Mouse (Mus musculus): Measurements from ENCODE around the gene Tspo2.
A peak's percentile ranks its signal among the peaks of the same experiment; 100 is the strongest.
"Not testable (repeated sequence)": the region's sequence is repeated elsewhere in the genome, so short reads cannot be mapped to it uniquely, and the experiment has no call there.

Tspo2 gene

DNA sequence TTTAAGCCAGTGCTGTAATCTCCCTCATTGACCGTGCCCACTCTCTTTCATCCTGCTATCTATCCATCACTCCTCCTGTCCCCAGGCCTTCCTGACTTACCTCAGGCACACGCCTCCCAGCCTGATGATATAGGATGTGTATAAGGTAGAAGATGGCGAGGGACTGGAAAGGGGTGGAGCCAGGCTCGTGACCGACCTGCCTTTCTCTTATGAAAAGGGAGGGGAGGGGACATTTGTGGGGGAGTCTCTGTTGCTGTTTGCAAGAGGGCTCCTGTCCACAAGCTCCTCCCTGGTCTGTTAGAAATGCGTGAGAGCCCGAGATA, at the start of gene Tspo2:
TSS of gene Tspo2 (minus strand) at position 170 of the 323 bp plus-strand sequence.
- no peak for DNase-seq (ENCODE audit: low spot score in 2 of 2)

DNA sequence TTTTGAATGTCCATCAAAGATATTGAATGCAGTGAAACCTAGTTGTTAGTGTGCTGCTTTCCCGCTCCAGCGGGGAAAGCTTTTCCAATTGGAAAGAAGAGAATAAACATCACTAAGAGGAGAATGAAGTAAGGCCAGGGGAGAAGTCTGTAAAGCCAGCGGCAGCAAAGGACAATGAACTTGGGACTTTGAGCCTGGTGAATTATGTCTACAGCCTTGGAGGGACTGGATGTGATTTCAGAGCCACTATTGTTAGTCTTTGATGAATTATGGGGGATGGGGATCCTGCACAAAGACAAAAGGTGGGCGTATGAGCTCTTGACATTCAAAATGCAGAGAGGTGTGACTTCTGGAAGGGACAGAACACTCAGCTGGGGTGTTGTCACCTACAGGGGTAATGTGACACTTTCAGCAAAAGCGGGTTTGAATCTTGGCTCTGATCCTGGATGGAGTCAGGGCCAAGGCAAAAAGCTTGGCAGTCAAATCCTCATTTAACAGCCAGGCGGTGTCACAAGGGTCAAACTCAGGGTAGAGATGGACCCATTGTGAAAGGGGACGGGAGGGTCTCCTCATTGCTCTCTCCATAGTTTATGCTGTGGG, 49.6 kb upstream of the Tspo2 start:
- no peak for DNase-seq (ENCODE audit: low spot score in 2 of 2)

DNA sequence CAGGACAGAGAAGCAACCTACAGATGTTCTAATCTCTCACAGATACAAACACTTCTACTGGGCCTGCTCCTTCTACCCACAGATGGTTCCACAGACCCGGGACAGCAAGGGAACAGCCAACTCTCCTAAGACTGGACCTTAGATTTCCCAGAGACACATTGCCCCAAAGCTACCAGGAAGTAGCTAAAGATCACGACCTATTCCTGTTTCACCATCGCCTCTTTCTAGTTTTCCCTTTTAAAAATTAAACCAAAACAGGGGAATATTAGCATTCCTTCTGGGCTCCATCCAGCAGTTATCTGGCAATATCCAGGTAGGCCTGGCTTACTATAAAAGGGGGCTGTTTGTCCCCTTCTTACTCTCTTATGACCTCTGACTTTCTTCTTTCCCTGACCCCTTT, 46.7 kb upstream of the Tspo2 start:
- DNase-seq (ENCODE audit: low spot score in 2 of 2): no peak

DNA sequence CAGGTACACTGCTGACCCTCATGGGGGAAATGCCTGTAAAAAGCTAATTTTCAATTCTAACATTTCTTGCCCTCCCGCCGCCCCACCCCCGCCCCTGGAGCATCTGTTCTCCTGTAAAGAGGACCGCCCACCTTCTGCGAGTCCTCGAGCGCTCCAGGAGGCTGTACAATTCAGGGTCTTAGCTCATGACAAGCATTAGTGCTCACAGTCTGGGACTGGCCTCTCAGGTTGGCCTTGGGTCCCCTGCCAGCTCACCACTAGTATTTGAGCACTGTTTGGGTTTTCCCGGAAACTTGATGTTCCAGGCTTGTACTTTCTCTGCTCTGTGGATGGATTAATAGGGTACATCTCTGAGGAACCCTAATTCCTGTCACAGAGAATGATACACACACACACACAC, 42.7 kb upstream of the Tspo2 start:
- DNase-seq (ENCODE audit: low spot score in 2 of 2): no peak

DNA sequence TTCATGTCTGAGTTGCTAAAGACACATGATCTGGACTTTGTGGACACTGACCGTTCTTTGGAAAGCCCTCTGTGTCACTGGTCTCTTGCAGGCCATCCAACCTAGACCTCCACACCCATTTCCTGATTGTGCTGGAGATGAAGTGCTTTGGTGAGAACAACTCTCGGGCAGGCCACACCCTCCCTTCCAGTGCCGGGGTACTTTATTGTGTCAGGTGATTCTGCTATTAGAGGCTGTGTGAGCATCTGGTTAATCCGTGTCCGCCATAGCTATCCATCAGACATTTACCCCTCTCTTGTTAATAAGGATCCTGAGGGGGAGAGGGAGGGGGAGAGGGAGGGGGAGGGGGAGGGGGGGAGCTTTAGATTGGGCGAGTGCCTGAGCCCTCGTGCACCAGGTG, 42.3 kb upstream of the Tspo2 start:
- no peak for DNase-seq (ENCODE audit: low spot score in 2 of 2)

DNA sequence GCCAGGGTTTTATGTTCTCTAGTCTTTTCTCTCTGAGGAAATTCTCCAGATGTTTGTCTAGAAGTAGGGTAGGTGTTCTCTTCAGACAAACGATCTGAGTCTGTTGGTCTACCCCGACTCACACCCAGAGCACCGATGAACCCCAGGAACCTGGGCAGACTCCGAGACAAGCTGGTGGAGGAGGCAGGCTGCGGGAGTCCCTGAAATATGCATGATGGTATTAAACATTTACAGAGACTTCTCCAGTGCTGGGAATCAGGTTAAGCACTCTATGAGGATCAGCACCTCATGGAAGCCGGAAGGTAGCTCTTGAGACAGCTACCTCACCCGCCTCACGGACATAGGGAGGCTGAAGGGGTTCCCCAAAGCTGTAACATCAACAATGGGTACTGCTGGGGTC, 41.3 kb upstream of the Tspo2 start:
- DNase-seq (ENCODE audit: low spot score in 2 of 2): no peak

DNA sequence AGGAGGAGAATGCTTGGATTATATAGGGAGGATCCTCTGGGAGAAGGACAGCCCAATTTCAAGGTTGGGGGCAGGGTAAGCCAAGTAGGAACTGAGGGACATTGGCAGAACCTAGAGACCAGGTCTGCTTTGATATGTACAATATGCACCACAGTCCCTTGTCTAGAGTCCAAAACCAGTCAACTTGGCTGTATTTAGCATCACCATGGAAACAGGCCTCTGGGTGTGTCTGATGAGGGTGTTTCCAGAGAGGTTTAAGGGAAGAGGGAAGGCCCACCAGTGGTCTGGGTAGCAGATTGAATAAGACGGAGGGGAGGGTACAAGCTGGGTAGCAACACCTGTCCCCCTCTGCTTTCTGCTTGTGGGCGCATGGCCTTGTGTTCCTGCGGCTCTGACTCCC, 38.1 kb upstream of the Tspo2 start:
- DNase-seq (ENCODE audit: low spot score in 2 of 2): no peak

DNA sequence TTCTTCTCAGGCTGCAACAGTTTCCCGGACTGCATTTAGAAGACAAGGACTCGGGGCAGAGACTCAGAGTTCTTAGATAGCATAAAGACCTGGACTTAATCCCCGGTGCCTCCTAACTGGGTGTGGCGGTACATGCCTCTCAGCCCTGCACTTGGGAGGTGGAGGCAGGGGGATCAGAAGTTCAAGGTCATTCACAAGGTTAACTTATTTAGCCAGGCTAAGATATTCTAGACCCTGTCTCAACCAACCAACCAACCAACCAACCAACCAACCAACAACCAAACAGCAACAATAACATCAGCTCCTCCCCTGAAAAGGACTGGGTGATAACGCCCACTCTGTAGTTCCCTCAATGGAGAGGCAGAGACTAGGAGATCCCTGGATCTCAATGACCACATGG, 32.9 kb upstream of the Tspo2 start:
- no peak for DNase-seq (ENCODE audit: low spot score in 2 of 2)

DNA sequence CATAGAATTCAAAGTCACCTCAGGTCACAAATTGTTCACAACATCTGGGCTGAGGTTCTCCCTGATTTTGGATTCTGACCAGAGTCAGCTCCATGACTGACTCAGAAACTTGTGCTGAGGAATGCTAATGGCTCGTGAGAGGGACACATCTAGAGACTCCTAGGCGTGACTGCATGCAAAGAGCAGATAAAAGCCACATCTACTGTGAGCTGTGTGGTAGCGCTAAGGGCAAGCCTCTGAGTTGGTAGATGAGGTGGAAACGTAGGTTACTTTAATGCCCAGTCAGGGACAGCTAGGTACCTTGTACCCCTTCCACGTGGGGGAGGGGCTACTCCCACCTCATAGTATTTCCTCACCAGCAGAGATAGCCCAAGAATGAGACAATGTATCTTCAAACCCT, 32.4 kb upstream of the Tspo2 start:
- DNase-seq (ENCODE audit: low spot score in 2 of 2): no peak

DNA sequence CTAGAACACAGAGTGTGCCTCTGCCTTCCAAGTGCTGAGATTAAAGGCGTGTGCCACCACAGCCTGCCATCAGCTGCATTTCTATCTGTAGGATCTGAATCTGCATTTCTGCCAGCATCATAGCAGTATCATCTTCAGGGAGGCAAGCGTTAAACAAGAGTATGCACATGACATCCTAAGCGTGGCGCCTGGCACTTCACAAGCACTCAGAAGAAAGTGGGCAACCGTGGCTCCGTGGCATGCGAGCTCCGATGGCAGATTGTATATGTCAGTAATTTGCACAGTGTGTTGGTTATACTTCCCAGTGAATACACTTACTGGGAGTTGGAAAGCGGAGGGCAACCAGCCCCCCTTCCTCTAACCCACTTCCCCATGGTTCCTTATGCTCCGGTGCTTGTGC, 28.6 kb upstream of the Tspo2 start:
- no peak for DNase-seq (ENCODE audit: low spot score in 2 of 2)

DNA sequence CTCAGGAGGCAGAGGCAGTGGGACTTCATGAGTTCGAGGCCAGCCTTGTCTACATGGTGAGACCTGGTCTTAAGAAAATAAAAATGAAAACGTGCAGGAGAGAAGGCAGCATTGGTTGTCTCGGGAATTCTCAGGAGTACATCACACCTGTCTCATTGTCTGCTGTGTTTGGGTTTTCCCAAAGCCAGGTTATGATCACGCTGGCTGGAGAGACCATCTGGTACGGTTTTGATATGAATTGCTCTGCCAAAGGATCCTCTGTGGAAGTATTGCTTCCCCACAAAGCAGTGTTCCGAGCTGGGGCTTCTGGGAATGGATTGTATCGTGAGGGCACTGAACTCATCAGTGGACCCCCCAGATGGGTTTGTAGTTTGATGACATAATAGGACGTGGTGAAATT, 24.1 kb upstream of the Tspo2 start:
- DNase-seq (ENCODE audit: low spot score in 2 of 2): no peak

DNA sequence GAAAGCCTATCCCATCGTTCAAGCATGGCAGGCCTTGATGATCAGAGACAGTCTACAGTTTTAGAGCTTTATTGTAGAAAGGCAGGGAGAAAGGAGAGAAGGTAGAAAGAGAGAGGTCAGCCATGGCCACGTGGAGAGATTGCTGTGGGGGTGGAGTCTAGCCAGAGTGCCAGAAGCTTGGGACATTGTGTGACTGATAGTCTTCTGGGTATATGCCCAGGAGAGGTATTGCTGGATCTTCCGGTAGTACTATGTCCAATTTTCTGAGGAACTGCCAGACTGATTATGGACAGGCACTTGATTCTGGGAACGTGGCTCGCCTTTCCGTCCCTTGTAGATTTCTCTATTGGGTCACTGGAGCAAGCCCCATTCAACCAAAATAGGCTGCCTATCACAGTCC, 23.0 kb upstream of the Tspo2 start:
- DNase-seq (ENCODE audit: low spot score in 2 of 2): not testable (repeated sequence)

DNA sequence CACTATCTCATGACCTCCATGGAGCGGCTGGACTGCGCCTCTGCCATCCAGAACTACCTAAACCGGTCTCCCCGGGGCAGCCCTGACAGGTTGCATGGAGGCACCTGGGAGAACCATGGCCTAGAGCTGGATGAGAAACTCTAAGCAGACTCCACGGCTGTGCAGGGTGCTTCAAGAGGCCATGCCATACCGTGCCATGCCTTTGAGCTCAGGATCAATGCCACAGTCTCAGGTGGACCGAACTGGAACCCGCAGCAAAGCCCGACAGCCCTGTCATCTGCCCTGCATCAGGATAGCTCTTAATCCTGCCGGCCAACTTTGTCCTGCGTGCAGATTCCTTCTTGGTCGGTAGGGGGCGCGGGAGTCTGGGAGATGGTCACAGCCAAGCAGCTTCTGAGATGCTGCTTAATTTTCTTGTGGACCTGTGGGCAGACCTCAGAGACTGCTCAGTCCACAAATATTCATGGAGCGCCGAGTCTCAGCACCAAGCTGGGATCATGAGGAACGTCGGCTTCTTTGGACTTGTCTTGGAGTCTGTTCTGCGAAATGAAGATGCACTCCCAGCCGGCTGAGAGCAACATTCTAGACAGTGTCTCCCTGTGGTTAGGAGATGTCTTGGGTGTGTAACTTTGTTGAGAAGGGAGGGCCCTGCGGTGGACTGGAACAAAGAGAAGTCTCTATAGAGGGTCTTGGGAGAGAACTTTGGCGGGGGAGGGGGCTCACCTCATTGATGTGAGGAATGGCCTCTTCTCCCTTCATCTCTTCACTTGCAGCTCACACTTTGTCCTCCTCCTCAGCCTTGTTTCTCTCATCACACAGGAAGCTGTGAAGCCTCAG, 16.3 kb upstream of the Tspo2 start:
- DNase-seq (ENCODE audit: low spot score in 2 of 2): peak; percentile 55 to 86

DNA sequence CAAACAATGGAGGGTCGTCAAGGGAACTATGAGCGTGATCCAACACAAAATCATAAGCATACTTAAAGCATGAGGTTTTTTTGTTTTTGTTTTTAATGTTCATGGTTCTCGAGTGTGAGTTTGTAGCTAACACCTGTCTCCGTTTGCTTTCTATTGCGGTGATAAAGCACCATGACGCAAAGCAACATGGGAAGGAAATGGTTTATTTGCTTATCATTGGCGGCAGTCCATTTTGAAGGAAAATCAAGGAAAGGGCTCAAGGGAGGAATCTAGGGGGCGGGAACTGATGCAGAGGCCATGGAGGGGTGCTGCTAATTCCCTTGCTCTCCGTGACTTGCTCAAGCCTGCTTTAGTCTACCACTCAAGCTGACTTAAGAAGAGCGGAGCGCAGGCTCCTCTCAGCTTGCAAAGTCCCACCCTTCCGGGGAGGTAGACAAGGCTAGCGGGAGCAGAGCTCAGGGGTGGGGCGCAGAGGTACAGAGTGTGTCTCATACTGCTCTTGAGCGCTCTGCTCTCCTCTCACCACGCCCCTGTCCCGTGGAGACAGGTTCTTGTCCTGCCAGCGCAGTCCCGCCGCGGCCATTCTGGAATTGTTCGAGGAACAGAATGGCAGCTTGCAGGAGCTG, 15.6 kb upstream of the Tspo2 start:
- no peak for DNase-seq (ENCODE audit: low spot score in 2 of 2)

DNA sequence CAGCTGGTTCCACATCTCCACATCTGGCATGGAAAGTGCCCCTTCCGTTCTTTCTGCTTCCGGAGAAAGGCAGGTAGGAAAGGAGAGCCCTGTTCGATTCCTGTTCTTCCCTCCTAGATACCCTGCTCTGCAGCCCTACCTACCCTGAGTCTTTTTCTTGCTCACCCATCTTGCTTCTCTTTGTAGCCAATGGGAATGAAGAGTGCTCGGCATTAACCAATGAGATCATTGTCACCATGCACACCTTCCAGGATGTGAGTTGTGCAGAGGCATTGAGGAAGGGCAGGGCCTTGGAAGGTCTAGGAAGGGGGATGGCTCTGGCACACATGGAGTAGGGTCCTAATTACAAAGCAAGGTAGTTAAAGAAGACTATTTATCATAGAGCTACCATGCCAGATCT, 12.1 kb upstream of the Tspo2 start:
- DNase-seq (ENCODE audit: low spot score in 2 of 2): no peak

DNA sequence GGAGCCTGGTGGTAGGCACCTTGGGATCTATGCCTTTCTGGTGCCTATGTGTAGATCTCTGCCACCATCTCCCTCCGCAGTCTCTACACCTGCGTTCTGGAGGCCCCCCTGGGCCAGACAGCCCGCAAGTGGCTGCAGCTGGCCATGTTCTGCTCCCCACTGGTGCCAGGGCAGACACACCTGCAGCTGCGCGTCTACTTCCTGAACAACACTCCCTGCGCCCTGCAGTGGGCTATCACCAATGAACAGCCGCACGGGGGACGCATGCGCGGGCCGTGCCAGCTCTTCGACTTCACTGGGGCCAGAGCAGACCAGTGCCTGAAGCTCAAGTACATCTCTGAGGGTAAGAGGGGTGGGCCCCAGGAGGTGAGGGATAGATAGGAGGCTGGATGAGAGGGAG, 10.8 kb upstream of the Tspo2 start:
- DNase-seq (ENCODE audit: low spot score in 2 of 2): no peak

DNA sequence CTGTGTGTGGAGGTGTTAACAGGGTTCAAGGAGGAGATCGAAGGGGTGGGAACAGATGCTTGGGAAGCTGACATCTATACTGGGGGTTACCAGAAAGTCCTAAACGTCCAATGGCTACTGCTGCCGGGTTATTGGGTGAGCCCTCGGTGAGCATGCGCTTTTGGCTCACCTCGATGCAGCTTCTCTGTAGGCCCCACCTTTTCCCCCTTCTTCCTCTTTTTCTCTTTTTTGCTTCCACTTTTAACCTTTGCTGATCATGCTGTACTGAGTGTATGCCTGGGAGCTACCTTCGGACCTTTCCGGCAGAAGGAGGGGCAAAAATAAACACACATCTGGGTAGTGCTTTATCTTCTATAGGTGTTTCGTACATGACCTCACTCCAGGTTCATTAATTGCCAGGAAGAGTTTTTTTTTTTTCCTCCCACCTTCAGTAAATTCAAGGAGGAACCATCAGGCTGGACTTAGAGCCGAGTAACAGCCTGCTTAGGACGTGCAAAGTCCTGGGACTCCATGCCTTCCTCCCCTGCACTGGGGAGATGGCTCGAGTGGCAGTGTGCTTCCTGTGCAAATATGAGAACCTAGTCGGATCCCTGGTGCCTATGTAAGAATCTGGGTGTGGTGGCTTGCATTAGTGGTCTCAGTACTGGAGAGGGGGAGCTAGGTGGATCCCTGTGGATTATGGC, 6.8 kb upstream of the Tspo2 start:
- DNase-seq (ENCODE audit: low spot score in 2 of 2): no peak

DNA sequence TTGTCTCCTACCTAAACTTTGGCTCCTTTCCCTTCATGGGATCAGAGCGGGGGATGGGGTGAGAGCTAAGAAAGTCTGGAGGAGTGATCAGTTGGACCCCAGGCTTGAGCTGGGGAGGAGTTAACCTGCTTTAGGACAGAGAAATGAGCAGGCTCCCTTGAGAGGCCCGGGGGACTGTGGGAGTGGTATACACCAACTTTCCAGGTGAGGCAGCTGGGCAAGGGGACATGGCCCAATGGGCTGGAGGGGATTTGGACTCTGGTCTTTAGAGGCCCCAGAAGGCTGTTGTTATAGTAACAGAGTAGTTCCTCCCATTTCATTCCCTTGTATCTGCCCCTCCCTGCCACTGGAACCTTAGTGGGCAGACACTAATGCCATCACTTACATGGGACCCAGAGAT, 4.6 kb upstream of the Tspo2 start:
- no peak for DNase-seq (ENCODE audit: low spot score in 2 of 2)

DNA sequence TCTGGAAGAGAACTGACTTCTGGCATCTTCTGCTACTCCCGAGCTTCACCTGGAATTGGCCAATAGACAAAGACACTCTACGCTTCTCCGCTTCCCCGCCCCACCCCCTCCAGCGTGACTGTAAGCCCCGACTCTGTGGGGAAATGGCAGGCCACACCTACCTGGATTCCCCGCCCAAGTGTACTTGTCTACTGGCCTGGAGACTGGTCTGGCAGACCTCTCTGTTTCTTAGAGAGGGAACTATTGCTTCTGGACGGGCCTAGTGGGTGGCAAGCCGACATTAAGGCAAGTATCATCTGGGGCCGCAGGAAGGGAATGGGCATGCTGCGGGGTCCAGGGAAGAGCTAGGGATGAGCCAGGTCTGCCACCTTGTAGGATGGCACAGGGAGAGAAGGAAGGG, 3.4 kb upstream of the Tspo2 start, which contains the start of gene Unc5cl:
TSS of gene Unc5cl (plus strand) at position 214 of the 400 bp plus-strand sequence.
- DNase-seq (ENCODE audit: low spot score in 2 of 2): no peak

DNA sequence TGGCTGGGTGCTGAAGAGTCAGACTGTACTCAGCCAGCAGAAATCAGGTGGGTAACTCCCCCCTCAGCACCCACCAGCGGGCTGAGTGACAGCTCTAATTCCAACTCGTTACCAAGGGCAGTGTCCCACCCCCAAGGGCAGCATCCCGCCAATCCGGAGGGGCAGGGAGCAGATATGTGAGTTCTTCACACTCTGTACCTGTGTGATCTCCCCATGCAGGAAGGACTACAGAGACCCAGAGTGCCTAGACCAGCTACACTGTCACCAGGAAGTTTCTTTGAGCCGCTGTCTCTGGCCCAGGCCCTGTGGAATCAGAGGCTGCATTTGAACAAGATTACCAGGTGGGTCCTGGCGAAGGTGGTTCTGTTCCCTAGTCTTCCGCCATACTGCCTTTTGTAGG, 2.9 kb upstream of the Tspo2 start:
- no peak for DNase-seq (ENCODE audit: low spot score in 2 of 2)

DNA sequence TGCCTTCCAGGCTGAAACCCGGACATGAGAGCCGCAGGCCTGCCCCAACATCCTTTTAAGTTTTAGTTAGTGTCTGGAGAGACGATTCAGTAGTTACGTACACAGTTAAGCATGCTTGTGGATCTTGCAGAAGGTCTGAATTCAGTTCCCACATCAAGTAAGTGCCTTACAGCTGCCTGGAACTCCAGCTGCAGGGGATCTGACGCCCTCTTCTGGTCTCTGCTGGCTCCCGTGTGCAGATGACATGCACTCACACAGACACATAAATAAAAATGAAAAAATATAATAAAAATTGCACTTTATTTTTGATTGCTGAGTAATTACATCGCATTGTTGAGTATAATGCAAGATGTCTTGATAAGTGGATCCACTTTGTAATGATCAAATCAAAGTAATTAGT, 2.2 kb upstream of the Tspo2 start:
- DNase-seq (ENCODE audit: low spot score in 2 of 2): no peak

DNA sequence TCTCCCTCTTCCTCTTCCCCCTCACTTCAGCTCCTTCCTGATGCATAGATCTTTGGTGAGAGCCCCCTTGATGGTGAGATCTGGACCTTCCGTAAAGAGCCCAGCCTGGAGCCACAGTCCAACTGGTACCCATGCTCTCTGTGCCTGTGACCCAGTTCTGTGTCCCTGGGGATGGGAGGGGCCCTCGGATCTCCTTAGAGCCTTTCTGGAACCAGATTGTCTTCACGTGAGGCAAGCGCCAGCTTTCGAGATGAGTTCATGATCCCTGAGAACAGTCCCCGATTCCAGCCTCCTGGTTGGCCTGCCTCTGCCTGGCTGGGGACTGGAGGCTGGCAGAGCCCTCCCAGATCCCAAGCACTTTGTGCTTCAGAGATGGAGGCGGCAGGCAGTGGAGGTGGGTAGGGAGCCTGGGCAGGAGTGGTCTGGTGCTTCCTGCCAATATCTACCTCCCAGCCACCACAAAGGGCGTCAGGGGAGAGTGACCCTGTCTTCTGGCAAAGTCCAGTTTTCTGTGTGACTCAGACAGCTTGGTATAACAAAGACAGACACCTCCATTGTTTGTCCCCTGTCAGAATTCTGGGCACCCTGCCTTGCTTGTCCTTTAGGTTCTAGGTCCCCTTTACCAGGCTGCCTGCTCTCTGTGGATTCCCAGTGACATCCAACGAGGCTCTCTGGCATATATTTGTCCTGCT, 577 bp upstream of the Tspo2 start:
- DNase-seq (ENCODE audit: low spot score in 2 of 2): no peak

All from urinary bladder, adult 18-20 months (tissue).